Mouse (Mus musculus) midbrain, postnatal 0 days (tissue): ENCODE results near the gene Serpinf2. TPM values are rescaled to one million over a fixed set of nuclear protein-coding genes. Genes with fewer than 3 reads are reported as not detected.

Experiments
- ATAC-seq: fragments of 200-750 bp; cut with Nextera tagmentation; 2 replicates; pipeline ENCODE4 v1.8.0; 2017; ENCODE audit warnings: moderate number of reproducible peaks, mild to moderate bottlenecking, moderate TSS enrichment, moderate library complexity; ENCODE audit not compliant: low FRiP score
- DNase-seq: peaks from one replicate; pipeline ENCODE4 v3.0.0-alpha.2; 2015; ENCODE audit warnings: low spot score
- H3K27ac ChIP-seq: fragments of 300-500 bp; sonication (generic); 2 replicates; pipeline ENCODE4 v1.5.1; 2014; ENCODE audit warnings: low read depth, mild to moderate bottlenecking, low read length, mixed read lengths
- H3K27me3 ChIP-seq: fragments of 300-500 bp; sonication (generic); 2 replicates; pipeline ENCODE4 v1.6.1; 2014; ENCODE audit warnings: low read length, control low read depth, mixed read lengths; ENCODE audit not compliant: insufficient read depth
- H3K36me3 ChIP-seq: fragments of 300-500 bp; sonication (generic); 2 replicates; pipeline ENCODE4 v1.6.1; 2014; ENCODE audit warnings: low read length, control low read depth, mixed read lengths; ENCODE audit not compliant: insufficient read depth
- H3K4me1 ChIP-seq: fragments of 300-500 bp; sonication (generic); 2 replicates; pipeline ENCODE4 v1.6.1; 2014; ENCODE audit warnings: mild to moderate bottlenecking, control low read depth, antibody characterized with exemption, low read length, mixed read lengths; ENCODE audit not compliant: insufficient read depth
- H3K4me2 ChIP-seq: fragments of 300-500 bp; sonication (generic); 2 replicates; pipeline ENCODE4 v1.6.1; 2014; ENCODE audit warnings: low read depth, mild to moderate bottlenecking, low read length, mixed read lengths; ENCODE audit not compliant: poor library complexity, severe bottlenecking
- H3K4me3 ChIP-seq: fragments of 300-500 bp; sonication (generic); 2 replicates; pipeline ENCODE4 v1.5.1; 2014; ENCODE audit warnings: low read depth, mild to moderate bottlenecking, low read length, moderate library complexity
- H3K9ac ChIP-seq: fragments of 300-500 bp; sonication (generic); replicated peaks from 2 replicates; pipeline ENCODE4 v1.6.1; 2014; ENCODE audit warnings: mild to moderate bottlenecking, low read length, moderate library complexity, mixed read lengths; ENCODE audit not compliant: poor library complexity, severe bottlenecking
- H3K9me3 ChIP-seq: fragments of 300-500 bp; sonication (generic); 2 replicates; pipeline ENCODE4 v1.6.1; 2016; ENCODE audit warnings: low read length, control low read depth
- CTCF ChIP-seq: IDR thresholded peaks from 2 replicates; pipeline ENCODE4 v1.5.1; 2016; ENCODE audit warnings: antibody characterized with exemption, mild to moderate bottlenecking
- WGBS: fragments of 180-500 bp; shearing (Covaris S2); extraction: QIAGEN DNeasy Blood & Tissue Kit; methylation state at CpG from one replicate; pipeline ENCODE4 v1.1.7; 2014; 5-methylcytosine and 5-hydroxymethylcytosine counted together
- polyA plus RNA-seq: library from polyadenylated mRNA; unstranded; fragments of >200 nt; fragmentation: Nextera tagmentation; extraction: Ambion mirVana; gene quantifications from 2 replicates; pipeline ENCODE4 v1.2.1, GENCODE M21; 2015
- total RNA-seq: library from RNA; depleted of rRNA; stranded (reverse); fragments of >200 nt; gene quantifications from 2 replicates; pipeline ENCODE4 v1.2.3, GENCODE M21; 2014

The Serpinf2 gene
- total and polyA plus RNA-seq, 2 experiments from 2014 or later = not detected

DNA sequence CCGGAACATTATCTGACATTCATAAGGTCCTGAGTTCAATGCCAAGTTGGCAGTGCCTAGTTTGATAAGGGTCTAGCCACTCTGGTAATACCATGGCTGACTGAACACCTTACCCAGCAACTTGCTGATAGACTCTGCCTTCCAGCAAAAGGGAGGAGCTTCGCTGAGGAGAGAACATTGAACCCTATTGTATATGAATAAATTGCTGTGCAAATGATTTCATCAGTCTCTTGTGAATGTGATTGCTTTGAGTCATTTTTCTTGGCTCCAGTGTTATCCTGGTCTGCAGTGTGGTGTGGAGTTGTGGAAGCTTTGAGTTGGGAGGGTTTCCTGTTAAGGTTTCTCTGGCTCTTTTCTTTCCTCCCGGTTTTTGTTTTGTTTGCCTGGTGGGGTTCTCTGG lies 31.3 kb upstream of the Serpinf2 start:
- no peak overlapping the region for H3K27ac ChIP-seq
- no peak for TF ChIP-seq CTCF
- ATAC-seq = no peak
- no peak overlapping the region for H3K4me3 ChIP-seq
- no peak overlapping the region for H3K9ac ChIP-seq
- no peak overlapping the region for H3K4me2 ChIP-seq
- 88% methylated on average over 3 of the region's 3 CpGs for WGBS
- H3K36me3 ChIP-seq = peaks cover 3% of the 10 kb centered on the region; the same call in 1 of the 2 replicates
- H3K27me3 ChIP-seq = no peaks in the 10 kb centered on the region
- no peak for DNase-seq
- H3K9me3 ChIP-seq = no peaks in the 10 kb centered on the region
- H3K4me1 ChIP-seq = no peaks in the 10 kb centered on the region

DNA sequence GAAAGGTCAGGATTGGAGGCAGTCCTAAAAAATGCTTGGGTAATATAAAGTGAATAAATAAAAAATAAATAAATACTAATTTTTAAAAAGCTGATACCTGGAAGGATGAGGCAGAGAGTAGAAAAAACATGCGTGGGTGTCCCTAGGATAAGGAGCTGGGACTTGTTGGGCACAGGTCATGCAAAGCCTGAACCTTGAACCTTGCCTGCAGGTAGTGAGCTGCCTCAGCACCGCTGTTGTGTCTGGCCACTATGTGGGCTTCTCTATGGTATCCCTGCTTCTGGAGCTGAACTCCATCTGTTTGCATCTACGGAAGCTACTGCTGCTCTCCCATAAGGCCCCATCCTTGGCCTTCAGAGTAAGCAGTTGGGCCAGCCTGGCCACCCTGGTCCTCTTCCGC lies 29.9 kb upstream of the Serpinf2 start:
- no peaks in the 10 kb centered on the region for H3K27me3 ChIP-seq
- no peak overlapping the region for H3K4me2 ChIP-seq
- no peaks in the 10 kb centered on the region for H3K9me3 ChIP-seq
- H3K9ac ChIP-seq = no peak overlapping the region
- WGBS = 95% methylated on average over 4 of the region's 4 CpGs
- H3K27ac ChIP-seq = no peak overlapping the region
- H3K4me1 ChIP-seq = no peaks in the 10 kb centered on the region
- no peak for TF ChIP-seq CTCF
- peaks cover 14% of the 10 kb centered on the region for H3K36me3 ChIP-seq
- ATAC-seq (no peak), DNase-seq (no peak)
- H3K4me3 ChIP-seq = no peak overlapping the region

DNA sequence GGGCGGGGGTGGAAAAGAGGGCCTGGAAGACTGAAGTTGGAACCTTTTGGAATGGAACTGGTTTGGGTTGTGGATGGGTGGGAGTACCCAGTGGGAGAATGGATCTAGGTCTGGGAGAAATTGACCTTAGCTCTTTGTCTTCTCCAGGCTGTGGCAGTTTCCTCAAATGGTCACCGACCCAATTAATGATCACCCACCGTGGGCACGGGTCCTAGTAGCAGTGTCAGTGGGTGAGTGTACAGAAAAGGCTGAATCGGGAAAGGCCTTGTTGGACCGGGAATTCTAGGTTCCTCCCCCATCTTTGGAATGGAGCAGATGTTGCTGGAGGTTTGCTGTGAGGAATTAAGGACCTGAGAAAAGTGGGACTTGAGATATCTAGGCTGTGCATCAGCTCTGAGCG lies 29.0 kb upstream of the Serpinf2 start:
- DNase-seq (no peak), ATAC-seq (no peak)
- Histone ChIP-seq H3K4me3 (peak overlapping the region; percentile 16; the same call in 1 of the 2 replicates), H3K27ac (no peak overlapping the region), H3K4me2 (peak overlapping the region; percentile 40), H3K9ac (no peak overlapping the region; the same call in 1 of the 2 replicates), H3K27me3 (no peaks in the 10 kb centered on the region), H3K36me3 (peaks cover 16% of the 10 kb centered on the region), H3K9me3 (no peaks in the 10 kb centered on the region), H3K4me1 (no peaks in the 10 kb centered on the region)
- no peak for TF ChIP-seq CTCF
- WGBS = 71% methylated on average over 7 of the region's 7 CpGs

DNA sequence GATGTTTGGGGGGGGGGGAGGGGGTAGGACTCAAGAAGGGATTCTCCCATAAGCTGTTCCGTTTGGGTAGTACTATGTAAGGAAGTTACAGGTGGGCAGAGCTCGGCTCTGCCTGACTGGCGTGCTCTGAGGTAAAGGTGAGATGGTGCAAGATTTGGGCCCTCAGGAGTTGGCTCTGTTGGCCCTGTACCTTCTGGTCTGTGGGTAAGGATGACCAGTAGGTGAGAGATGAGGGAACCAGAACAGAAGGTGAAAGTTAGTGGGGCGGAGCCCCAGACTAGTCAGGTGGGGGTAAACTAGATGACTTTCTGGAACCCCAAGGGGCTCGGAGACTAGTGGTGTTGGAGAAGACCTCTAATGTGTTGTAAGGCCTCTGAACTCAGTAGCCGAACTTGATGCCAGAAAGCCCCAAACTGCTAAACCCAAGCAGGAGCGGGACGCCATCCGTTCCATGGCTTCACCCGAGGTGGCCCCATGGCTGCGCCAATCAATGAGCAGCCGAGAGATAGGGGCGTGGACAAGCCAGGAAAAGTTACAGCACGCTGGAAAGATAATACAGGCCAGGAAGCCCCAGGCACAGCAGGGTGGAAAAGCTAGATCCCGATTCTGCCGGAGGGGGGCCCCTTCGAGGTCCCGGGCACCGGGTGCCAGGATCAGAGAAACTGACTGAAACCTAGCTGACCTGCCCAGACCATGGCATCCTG lies 28.3 kb upstream of the Serpinf2 start:
- no peak for TF ChIP-seq CTCF
- ATAC-seq = peak; percentile 34; the same call in 1 of the 2 replicates
- peak overlapping the region; percentile 24; the same call in 1 of the 2 replicates for H3K9ac ChIP-seq
- no peaks in the 10 kb centered on the region for H3K4me1 ChIP-seq
- H3K27me3 ChIP-seq = no peaks in the 10 kb centered on the region
- peaks cover 16% of the 10 kb centered on the region for H3K36me3 ChIP-seq
- WGBS = 17% methylated on average over 19 of the region's 19 CpGs
- H3K9me3 ChIP-seq = no peaks in the 10 kb centered on the region
- H3K4me2 ChIP-seq = peak overlapping the region; percentile 40
- no peak for DNase-seq
- H3K4me3 ChIP-seq = peak overlapping the region; percentile 16; the same call in 1 of the 2 replicates
- H3K27ac ChIP-seq = no peak overlapping the region

DNA sequence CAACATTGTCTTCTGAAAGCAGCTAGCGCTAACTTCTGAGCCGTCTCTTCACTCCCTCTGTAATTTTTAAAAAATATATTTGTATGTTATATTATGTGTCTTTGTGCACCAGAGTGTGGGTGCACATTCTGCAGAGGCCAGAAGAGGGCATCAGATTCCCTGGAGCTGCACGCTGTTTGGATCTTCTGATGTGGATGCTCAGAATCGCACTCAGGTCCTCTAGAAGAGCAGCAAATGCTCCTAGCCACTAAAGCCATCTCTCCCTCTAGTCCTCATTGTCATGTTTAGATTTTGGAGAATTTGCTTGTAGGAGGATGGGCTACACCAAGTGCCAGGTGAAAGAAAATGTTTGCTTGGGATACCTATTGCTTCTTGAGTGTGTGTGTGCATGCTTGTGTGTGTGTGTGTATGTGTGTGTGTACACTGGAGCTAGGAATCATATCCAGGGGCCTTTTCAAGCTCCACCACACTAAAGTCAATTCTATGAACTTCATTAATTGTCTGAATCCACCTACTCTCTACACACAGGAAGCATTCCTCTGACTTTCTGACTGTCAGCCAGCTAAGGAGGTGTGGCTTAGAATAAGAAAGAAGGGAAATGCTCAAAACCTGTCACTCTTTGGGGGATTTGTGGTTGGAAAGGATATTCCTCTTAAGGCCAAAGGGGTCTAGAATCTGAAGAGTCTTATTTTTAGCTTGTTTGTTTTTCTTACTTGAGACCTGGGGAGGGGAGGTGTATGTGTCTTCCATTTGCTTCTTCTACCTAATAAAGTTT lies 27.5 kb upstream of the Serpinf2 start:
- no peak overlapping the region for H3K4me3 ChIP-seq
- no peak for ATAC-seq
- no peak overlapping the region for H3K9ac ChIP-seq
- DNase-seq = no peak
- H3K27me3 ChIP-seq = no peaks in the 10 kb centered on the region
- no peak overlapping the region for H3K27ac ChIP-seq
- H3K4me2 ChIP-seq = no peak overlapping the region
- 95% methylated on average over 4 of the region's 4 CpGs for WGBS
- TF ChIP-seq CTCF = peak; percentile 32
- peaks cover 16% of the 10 kb centered on the region for H3K36me3 ChIP-seq
- H3K9me3 ChIP-seq = no peaks in the 10 kb centered on the region
- H3K4me1 ChIP-seq = 0 out of 2 replicates have a peak, but pooled peaks cover 4% of the 10 kb centered on the region

DNA sequence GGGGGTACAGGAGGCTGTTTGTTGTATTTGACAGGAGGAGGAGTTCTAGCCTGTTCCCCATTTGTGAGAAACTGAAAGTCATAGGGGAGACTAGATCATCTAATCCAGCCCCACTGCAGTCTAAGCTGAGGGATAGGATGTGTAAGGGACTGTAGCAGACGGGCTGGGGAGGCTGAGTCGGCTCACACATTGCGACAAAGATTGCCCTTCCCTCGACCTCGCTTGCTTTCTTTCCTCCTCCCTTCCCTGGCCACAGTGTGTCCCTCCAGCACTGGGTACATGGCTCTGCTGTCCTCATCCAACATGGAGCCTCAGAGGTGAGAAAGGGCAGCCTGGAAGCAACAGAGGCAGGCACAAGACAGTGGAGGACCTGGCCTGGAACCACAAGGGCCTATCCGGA lies 25.7 kb upstream of the Serpinf2 start:
- Histone ChIP-seq H3K27ac (no peak overlapping the region), H3K9ac (no peak overlapping the region), H3K9me3 (no peaks in the 10 kb centered on the region), H3K4me3 (no peak overlapping the region), H3K36me3 (peaks cover 16% of the 10 kb centered on the region), H3K27me3 (no peaks in the 10 kb centered on the region), H3K4me1 (peaks cover 8% of the 10 kb centered on the region; the same call in 1 of the 2 replicates), H3K4me2 (no peak overlapping the region)
- 80% methylated on average over 6 of the region's 6 CpGs for WGBS
- DNase-seq = no peak
- no peak for ATAC-seq
- no peak for TF ChIP-seq CTCF
